Mouse (Mus musculus): ENCODE measurements around the gene Pdpk1.

Gene Pdpk1

DNA sequence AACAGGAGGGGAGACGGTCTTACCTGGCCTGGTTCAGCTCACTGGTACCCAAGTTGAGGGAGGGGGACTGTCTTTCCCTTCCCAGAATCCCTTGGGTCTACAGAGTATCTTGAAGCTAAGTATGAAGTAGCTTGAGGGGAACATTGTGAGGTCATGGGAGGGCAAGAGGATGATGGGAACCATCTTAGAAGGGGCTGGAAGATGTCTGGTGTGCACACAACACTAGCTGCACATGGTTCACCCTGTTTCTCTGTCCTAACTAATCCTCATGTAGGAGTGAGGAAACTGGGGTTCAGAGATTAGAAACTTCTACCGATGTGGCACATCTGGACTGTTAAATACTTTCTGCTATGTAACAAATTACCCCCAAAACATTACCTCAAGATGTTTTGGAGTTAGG lies at the start of gene Pdpk1:
Pdpk1 (minus strand) TSS at position 101 of the 400 bp plus-strand sequence.
- no peak for DNase-seq (ENCODE audit: low spot score)

DNA sequence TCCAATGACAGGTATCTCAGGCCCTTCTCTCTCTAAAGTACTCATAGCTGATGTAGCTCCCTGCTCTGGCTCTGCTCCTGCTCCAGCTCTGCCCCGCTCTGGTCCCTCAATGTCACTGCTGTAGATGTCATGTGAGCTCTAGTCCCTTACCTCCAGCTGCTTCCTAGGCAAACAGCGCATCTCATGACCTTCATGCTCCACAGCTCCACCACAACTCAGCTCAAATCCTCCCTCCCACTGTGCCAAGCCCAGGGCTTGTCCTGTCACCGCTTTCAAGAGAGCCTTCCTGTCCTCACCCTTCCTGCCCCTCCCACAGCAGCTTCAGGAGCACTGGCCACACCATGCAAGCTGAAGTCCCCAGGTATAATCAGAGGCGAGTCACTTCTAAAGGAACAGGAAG lies 49.0 kb upstream of the Pdpk1 start:
- DNase-seq (ENCODE audit: low spot score): no peak

DNA sequence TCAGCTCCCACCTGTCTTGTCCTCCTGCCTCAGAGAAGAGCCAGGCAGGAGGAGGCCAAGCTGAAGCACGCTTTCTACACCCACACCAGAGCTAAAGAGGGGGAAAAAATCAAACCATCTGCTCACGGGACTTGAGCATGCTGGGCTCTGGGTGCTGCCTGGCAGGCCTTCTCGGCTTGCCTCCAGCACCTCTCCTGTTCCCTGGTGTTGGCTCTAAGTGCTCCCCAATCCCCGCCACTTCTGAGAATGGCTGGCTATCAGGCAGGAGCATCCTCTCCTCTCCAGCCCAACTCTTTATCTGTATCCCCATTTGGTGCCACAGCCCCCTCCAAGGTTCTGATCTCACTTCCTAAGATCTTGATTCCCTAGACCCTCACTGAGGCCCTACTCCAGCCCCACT lies 48.5 kb upstream of the Pdpk1 start:
- no peak for DNase-seq (ENCODE audit: low spot score)

DNA sequence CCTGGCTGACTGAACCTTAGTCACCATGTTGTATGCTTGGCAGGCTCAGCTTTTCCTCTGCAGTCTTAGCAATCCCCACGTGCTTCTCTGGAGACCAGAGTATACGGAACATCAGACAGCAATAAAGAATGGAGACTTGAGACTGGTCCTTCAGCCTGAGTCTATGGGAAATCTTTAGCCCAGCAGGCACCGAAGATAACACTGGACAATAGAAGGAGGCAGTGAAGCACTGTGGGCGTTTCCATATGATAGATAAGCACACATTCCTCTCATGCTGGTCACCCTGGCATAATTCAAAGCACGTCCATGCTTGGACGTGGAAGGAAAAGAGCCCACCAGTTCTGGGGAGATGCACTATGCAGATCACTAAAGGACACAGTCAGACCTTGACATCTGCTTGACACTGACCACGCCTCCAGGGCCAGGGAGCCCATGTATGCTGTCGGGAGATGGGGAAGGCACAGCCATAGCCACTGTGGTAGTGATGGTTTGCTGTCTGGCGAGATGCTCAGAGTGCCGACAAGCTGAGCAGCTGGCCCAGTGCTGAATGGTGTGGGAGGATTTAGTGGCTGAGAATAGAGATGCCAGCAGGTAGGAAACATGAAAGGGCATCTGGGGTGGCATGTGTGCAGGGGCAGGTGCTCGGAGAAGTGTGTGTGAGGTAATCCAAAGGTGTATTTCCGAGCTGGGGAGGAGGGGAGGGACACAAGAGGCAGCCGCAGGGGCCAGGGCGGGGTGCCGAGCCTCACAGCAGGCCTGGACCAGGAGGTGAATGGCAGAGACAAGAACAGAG lies 46.5 kb upstream of the Pdpk1 start:
- no peak for DNase-seq (ENCODE audit: low spot score)

DNA sequence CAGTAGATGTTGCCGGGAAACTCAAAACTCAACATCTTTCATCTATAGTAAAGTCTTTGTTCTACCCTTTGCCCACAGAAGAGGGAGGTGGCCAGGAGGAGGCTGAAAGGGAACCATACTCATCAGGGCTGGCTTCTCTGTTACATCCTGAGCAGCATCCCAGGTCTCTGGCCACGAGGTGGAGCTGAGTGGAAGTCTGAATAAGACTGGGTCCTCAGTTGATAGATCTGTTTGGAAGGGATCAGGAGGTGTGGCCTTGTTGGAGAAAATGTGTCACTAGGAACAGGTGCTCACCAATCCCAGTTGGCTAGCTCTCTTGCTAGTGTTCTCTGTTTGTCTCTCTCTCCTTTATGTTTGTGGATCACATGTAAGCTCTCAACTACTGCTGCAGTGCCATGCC lies 44.6 kb upstream of the Pdpk1 start:
- no peak for DNase-seq (ENCODE audit: low spot score)

DNA sequence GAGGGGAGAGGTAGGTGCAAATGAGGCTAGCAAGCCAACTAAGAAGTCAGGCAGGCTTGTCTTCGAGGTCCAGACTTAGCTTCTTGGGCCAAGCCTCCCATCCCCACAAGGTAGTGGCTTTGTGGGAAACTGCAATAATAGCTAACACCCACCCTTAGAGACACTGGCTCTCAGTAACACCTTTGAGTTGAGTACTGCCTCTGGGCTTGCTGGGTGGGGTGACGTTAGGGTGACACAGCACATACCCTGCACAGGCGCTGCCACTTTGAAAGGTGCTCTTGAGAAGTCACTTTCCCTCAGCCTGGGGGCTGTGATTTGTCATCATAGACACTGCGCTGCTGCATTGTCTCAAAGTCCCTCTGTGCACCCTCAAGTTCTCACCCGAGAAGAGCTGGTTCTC lies 43.0 kb upstream of the Pdpk1 start:
- no peak for DNase-seq (ENCODE audit: low spot score)

DNA sequence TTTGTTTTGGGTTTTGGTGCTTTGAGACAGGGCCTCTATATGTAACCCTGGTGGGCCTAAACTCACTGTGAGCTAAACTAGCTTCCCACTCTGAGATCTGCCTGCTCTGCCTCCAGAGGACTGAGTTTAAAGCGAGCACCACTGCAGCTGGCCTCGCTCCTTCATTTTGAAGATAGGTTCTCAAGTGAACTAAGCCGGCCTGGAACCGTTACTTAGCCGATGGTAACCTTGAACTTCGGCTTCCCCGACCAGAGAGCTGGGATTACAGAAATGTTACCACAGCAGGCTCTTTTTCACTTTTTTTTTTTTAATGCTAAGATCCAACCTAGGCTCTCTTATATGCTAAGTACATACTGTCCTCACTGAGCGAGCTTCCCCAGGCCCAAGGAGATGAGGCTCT lies 42.5 kb upstream of the Pdpk1 start:
- DNase-seq (ENCODE audit: low spot score): no peak

DNA sequence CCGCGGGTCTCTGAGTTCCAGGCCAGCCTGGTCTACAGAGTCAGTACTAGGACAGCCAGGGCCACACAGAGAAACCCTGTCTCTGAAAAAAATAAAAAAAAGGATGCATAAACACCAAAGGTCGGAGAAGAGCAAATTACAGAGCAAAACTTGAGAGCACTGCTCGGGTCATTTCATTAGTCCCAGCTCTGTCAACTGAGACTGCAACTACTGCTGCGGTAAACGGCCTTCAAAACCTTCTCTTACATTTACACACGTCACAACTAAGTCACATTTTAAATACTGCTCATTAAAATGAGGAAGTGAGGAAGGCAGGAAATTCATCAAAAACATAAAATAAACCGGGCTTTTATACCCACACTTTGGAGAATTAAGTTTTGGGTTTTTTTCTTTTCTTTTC lies 42.1 kb upstream of the Pdpk1 start:
- DNase-seq (ENCODE audit: low spot score): no peak

DNA sequence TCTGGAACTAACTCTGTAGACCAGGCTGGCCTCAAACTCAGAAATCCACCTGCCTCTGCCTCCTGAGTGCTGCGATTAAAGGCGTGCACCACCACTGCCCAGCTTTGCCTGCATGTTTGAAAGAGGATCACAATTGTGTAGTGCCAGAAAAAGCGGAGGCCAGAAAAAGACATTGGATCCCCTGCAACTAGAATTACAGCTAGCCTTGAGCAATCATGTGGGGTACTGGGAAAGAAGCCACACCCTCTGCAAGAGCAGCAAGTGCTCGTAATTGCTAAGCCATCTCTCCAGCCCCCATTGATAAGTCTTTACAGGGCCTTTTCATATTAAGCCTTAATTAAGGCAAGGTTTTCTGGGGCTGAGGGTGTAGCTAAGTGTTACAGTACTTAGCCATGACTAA lies 40.8 kb upstream of the Pdpk1 start:
- no peak for DNase-seq (ENCODE audit: low spot score)

DNA sequence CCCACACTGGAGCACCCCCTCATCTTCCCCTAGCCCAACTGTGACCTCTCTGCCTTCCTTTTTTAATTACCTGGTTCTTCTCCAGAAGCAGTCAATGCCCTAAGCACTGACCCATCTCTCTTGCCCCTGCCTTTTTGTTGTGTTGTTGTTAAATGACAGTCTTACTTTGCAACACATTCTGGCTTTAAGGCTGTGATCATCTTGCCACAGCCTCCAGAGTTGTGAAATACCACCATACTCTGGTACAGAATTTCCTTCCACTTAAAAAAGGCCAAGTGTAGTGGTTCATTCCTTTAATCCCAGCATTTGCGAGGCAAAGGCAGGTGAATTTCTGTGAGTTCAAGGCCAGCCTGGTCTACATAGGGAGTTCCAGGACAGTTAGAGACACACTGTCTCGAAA lies 40.2 kb upstream of the Pdpk1 start:
- no peak for DNase-seq (ENCODE audit: low spot score)

DNA sequence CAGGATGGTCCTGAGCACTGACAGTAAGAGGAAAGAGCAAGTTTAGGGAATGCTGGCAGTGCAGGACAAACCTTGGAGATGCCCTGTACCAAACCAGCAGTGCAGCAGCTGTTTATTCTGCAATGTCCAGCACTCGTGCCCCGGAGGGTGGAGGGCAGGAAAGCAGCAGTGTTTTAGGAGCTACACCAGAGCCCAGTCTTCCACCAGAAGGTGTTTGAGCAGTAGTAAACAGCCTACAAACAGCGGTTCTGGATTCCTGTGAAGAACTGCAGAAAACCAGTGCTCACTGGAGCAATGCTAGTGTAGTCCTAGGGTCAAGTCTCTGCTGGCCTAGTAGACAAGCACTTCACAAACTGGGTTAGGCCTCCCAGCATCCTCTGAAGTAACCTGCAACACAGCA lies 23.5 kb upstream of the Pdpk1 start:
- no peak for DNase-seq (ENCODE audit: low spot score)

DNA sequence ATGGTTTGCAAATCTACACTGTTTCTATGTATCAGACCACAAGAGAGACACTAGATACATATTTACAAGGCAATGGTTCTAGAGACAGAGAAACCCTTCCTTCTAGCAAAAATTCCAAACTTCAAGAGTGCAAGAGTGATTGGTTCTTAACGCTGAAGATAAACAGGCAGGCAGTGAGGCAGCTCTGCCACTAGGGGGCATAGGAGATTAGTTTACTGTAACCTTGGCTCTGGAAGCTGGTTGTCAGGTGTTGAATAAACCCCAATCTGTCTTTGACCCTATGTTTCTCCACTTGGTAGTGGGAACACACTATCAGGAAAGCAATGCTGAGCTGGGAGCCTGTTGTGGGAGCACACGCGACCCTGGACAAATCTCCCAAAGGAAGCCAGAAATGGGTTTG lies 22.7 kb upstream of the Pdpk1 start:
- no peak for DNase-seq (ENCODE audit: low spot score)

DNA sequence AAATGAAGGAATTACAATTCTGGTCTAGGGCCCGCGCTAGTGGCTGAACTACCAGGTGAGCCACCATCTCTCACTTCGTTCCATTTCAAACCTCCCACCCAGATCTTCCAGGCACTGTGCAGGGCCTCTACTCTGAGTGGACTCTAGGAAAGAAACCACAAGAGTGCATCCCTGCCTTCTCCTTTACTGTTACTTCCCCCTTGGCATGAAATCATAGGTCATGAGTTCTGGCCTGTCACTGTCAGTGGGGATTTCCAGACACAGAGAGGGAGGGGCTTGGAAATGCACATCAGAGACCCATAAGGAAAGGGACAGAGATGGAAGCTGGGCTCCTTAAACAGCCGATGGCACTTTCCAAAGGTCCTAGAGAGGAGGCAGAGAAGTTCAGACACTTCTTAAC lies 21.0 kb upstream of the Pdpk1 start:
- no peak for DNase-seq (ENCODE audit: low spot score)

DNA sequence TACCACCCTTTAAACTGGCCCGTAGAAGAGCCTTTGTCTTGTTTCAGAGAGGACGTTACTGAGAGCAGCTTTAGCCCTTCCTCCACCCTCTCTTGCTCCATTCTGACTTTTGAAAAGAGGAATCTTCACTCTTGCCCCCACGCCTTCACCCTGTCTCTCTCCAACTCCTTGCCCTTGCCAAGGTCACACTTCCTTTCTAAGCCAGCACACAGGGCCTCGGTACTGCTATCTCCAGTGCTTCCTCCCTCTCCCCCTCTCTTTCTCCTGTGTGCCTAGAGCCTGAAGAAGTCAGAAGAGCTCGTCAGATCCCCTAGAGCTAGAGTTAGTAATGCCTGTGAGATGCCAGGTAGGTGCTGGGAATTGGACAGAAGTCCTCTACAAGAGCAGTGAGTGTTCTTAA lies 20.0 kb upstream of the Pdpk1 start:
- no peak for DNase-seq (ENCODE audit: low spot score)

DNA sequence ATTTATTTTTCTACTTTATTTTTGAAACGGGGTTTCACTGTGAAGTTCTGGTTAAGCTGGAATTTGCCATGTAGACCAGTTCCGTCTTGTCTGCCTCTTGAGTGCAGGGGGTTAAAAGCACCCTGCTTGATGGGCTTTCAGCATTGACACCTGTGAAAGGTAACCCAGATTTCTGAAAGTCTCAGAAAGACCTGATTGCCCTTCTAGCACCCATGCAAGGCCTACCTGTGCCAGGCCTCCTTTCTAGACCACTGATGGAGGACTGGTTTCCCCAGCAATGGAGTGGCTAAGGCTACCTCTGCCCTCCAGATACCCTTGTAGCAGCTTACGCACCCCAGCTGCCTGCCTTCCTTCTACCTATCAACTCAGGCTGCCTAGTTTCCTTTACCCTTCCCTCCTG lies 19.4 kb upstream of the Pdpk1 start:
- DNase-seq (ENCODE audit: low spot score): no peak

DNA sequence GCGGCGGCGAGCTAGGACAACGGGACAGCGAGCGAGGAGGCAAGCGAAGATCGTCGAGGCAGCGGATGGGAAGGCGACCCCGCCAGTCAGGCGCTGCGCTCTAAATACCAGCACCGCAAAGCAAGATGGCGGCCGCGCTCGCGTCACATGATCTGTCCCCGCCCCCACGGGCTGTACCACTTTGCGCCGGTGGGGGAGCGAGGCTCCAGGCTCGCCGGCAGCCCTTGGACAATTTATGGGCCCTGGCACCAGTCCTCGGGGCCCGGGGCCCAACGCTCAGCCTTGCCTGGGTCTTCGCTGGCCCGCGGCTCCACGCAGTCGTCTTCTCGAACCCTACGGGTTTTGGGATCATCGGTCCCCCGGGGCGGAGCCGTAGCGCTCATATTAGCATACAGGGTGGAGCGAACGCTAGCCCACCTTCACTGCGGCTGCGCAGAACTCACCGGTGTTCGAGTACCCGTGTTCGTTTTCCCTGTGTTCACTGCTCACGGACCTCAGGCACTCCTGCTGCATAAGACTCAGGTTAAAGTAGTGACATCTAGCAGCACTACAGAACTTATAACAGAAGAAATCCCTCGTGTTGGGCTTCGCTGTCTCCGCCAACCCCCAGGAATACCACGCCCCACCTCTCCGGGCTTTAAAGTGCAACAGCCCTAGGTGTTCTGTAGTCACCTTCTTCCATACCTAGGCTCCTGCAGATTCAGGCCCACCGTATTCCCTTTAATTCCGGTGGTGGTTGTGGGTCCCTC lies 18.8 kb upstream of the Pdpk1 start, which contains the start of gene Atp6v0c:
Atp6v0c (minus strand) TSS at position 386 of the 749 bp plus-strand sequence.
- peak; percentile 86 for DNase-seq (ENCODE audit: low spot score)

DNA sequence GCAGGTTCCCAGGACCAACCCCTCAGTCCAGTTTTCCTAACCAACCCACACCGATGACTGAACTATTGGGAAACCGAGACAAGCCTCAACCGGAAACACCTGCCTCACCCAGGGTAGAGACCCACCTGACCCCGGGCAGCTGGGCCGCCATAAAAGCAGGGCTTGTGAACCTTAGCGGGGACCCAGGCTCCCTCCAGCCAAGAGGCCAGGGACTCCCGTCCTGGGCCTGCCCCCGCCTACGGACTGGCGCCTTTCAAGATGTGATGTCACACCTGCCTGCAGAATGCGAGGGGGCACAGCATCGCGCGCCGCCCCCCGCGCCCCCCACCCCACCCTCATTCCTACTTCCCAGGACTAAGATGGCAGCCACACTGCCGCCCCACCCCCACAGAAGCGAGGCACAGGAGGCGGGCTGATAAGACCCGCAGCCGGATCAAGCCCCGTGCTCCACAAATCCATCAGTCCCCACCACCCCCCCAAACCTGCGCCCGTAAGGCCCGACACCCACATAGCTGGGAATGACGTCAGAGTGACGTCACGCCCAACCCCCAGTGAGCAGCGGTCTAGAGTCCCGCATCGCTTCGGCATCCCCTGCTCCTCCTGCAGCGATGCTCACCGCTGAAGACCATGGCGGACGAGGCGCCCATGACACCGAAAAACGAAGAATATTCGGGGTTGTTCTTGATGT lies 18.0 kb upstream of the Pdpk1 start:
- peak; percentile 43 for DNase-seq (ENCODE audit: low spot score)

DNA sequence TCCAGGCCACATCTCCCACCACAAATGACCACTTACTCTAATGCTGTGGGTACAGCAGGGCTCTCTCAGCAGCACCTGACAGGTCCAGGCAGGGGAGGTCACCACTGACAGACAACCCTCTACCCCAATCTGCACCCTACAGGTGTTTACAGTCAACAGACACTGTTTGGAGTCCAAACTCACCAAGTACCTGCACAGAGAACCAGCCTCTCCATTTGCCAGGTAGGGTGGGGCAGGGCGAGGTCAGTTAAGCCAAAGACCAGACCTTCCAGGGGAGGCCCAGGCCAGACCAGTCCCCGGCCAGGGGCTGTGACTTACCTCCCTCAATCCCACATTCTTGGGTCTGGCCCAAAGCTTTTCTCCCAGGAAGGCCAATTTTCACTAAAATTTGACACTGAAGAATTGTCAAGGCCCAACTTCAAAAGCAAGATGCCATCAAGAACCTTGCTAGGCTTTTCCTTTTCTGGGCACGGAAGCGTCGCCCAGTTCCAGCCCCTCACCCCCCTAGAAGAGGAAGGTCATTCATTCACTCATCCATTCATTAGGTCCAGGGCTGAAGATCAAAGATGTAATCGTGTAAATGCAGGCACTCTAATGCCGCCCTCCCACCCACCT lies 17.3 kb upstream of the Pdpk1 start:
- DNase-seq (ENCODE audit: low spot score): no peak

DNA sequence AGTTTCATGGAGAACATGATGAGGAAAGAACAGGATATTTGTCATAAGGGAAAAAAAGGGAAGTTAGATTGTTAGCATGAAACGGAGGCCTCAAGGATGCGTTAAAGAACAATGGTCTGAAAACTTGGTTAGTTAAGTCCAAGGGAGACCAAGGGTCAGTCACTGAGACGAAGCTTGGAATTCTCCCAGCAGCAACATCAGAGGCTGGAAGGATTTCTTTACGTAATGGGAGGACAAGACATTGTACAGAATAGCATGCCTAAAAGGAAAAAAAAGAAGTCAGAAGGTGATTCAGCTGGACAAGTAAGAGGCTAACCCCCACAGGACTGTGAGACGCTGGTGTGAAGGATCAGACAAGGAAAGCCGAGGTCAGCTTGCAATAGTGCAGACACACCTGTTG lies 16.4 kb upstream of the Pdpk1 start:
- no peak for DNase-seq (ENCODE audit: low spot score)

DNA sequence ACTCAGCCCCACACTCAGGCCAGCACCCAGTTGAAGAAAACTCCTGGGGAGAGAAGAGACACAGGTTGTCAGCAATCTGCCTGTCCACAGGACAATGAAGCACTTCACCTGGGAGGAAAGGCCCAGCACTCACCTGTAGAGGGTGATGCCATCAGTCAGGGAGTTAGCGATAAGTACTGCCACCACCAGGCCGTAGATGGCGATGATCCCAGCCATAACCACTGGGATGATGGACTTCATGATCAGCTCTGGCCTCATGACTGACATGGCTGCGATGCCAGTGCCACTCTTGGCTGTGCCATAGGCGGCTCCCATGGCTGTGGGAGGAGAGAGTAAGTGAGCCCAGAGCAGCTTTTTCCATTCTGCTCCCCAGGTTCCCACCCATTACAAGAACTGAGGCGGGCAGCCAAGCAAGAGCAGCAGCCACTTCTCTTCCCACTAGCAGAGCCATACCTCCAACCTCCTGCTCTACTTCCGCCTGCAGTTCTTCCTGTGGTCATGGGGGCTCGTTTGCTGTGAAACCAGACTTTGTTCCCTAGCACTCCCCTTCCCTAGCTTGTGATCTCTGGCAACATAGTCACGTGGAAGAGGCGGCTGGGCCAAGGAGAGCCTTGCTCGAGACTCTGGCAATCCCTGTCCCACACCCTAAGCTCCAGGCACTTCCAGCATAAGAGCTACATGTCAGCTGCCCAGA lies 14.0 kb upstream of the Pdpk1 start:
- no peak for DNase-seq (ENCODE audit: low spot score)

DNA sequence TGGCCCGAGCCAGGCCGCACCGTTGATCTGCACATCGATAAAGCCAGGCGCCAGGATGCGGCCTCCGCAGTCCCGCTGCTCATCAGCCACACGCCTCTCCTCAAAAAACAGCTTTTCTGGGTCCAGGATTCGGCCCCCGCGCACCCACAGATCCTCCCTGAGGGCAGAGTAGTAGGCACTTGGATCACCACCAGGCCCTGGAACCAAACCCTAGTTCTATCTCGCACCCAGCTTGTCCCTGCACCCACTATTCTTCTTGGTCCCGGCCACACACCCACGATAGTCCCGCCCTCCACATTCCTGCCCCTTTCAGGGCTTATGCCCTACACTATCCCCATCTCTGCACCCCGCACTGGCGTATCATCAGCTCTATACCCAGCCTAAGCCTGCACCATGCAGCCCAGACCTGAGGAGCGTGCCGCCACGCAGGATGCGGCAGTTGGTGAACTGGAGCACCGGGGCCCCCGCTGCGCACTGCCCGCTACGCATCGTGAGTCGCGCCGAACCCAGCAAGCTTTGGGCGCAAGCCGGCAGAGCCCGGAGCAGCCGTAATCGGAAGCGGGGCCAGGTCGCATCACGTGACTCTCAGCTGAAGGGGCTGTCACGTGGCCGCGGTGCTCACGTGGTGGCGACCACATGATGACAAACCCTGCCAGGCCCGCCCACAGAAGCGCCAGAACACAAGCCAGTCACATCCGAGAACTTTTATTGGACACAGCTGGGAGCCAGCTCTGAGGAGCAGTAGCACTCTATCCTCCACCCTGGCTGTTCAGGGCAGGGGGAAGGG lies 12.6 kb upstream of the Pdpk1 start, which contains the start of gene Amdhd2:
Amdhd2 (minus strand) TSS at position 591 of the 787 bp plus-strand sequence.
- DNase-seq (ENCODE audit: low spot score): peak; percentile 91

Data from ovary, adult 18-20 months (tissue).